Mouse (Mus musculus): ENCODE results near the gene Tpo. TPM values are rescaled to one million over a fixed set of nuclear protein-coding genes. Genes with fewer than 3 reads are reported as not detected.

Gene Tpo
- polyA plus RNA-seq, 1 experiment from 2014 or later, result not detected

GRCm38 (mm10) chr12:30062118-30062505 lies 70.3 kb downstream of the Tpo start:
- Histone ChIP-seq H3K27me3 (no peaks in the 10 kb centered on the region), H3K4me3 (no peak overlapping the region), H3K4me1 (replicated peaks) (no peaks in the 10 kb centered on the region), H3K9me3 (no peaks in the 10 kb centered on the region), H3K36me3 (no peaks in the 10 kb centered on the region), H3K4me2 (no peak overlapping the region), H3K9ac (no peak overlapping the region), H3K27ac (no peak overlapping the region)
- ATAC-seq (ENCODE audit: low FRiP score), result no peak
- 34% methylated on average over 6 of the region's 6 CpGs for WGBS

GRCm38 (mm10) chr12:30061503-30062117 lies 70.8 kb downstream of the Tpo start:
- Histone ChIP-seq H3K27ac (no peak overlapping the region), H3K4me1 (replicated peaks) (no peaks in the 10 kb centered on the region), H3K9ac (no peak overlapping the region), H3K27me3 (no peaks in the 10 kb centered on the region), H3K4me3 (no peak overlapping the region), H3K9me3 (no peaks in the 10 kb centered on the region), H3K4me2 (no peak overlapping the region), H3K36me3 (no peaks in the 10 kb centered on the region)
- ATAC-seq (ENCODE audit: low FRiP score), result no peak
- 23% methylated on average over 1 of the region's 1 CpGs for WGBS

- no peak overlapping the region for H3K4me3 ChIP-seq
- WGBS, result 79% methylated on average over 6 of the region's 6 CpGs
- no peak for ATAC-seq (ENCODE audit: low FRiP score)
Measured at GRCm38 (mm10) chr12:30058044-30058443, 74.4 kb downstream of the Tpo start.

GRCm38 (mm10) chr12:30054761-30055540 lies 77.5 kb downstream of the Tpo start:
- no peaks in the 10 kb centered on the region for H3K36me3 ChIP-seq
- H3K9ac ChIP-seq, result no peak overlapping the region
- H3K4me2 ChIP-seq, result no peak overlapping the region
- ATAC-seq (ENCODE audit: low FRiP score), result no peak
- H3K4me3 ChIP-seq, result no peak overlapping the region
- WGBS, result 89% methylated on average over 11 of the region's 11 CpGs
- no peak overlapping the region for H3K27ac ChIP-seq
- H3K4me1 ChIP-seq (replicated peaks), result no peaks in the 10 kb centered on the region
- H3K9me3 ChIP-seq, result no peaks in the 10 kb centered on the region
- no peaks in the 10 kb centered on the region for H3K27me3 ChIP-seq

More at GRCm38 (mm10) chr12:30058044-30058443, 74.4 kb downstream of the Tpo start:
- H3K27ac ChIP-seq, result no peak overlapping the region
- H3K9me3 ChIP-seq, result no peaks in the 10 kb centered on the region
- H3K9ac ChIP-seq, result no peak overlapping the region
- no peaks in the 10 kb centered on the region for H3K27me3 ChIP-seq
- H3K36me3 ChIP-seq, result no peaks in the 10 kb centered on the region
- H3K4me2 ChIP-seq, result no peak overlapping the region
- no peaks in the 10 kb centered on the region for H3K4me1 ChIP-seq (replicated peaks)

- Histone ChIP-seq H3K36me3 (no peaks in the 10 kb centered on the region), H3K27ac (no peak overlapping the region), H3K27me3 (0 out of 2 replicates have a peak, but pooled peaks cover 3% of the 10 kb centered on the region), H3K9me3 (no peaks in the 10 kb centered on the region), H3K4me1 (replicated peaks) (no peaks in the 10 kb centered on the region), H3K4me3 (no peak overlapping the region), H3K9ac (no peak overlapping the region), H3K4me2 (no peak overlapping the region)
- WGBS, result 17% methylated on average over 4 of the region's 4 CpGs
- no peak for ATAC-seq (ENCODE audit: low FRiP score)
Measured at GRCm38 (mm10) chr12:30050235-30050634, 82.2 kb downstream of the Tpo start.

GRCm38 (mm10) chr12:30049818-30050217 lies 82.6 kb downstream of the Tpo start:
- H3K27ac ChIP-seq, result no peak overlapping the region
- 81% methylated on average over 9 of the region's 9 CpGs for WGBS

GRCm38 (mm10) chr12:30048848-30049247 lies 83.6 kb downstream of the Tpo start:
- no peaks in the 10 kb centered on the region for H3K9me3 ChIP-seq
- no peak overlapping the region for H3K4me2 ChIP-seq
- no peak; the same call in 1 of the 2 replicates for ATAC-seq (ENCODE audit: low FRiP score)
- no peaks in the 10 kb centered on the region for H3K4me1 ChIP-seq (replicated peaks)
- no peak overlapping the region for H3K27ac ChIP-seq
- H3K4me3 ChIP-seq, result no peak overlapping the region
- H3K9ac ChIP-seq, result no peak overlapping the region
- H3K27me3 ChIP-seq, result 0 out of 2 replicates have a peak, but pooled peaks cover 3% of the 10 kb centered on the region
- 91% methylated on average over 4 of the region's 6 CpGs for WGBS
- no peaks in the 10 kb centered on the region for H3K36me3 ChIP-seq

More at GRCm38 (mm10) chr12:30049818-30050217, 82.6 kb downstream of the Tpo start:
- no peak overlapping the region for H3K4me3 ChIP-seq
- H3K9ac ChIP-seq, result no peak overlapping the region
- H3K36me3 ChIP-seq, result no peaks in the 10 kb centered on the region
- no peaks in the 10 kb centered on the region for H3K9me3 ChIP-seq
- 0 out of 2 replicates have a peak, but pooled peaks cover 3% of the 10 kb centered on the region for H3K27me3 ChIP-seq
- ATAC-seq (ENCODE audit: low FRiP score), result no peak
- no peak overlapping the region for H3K4me2 ChIP-seq
- H3K4me1 ChIP-seq (replicated peaks), result no peaks in the 10 kb centered on the region

- H3K9ac ChIP-seq, result no peak overlapping the region
- H3K27ac ChIP-seq, result no peak overlapping the region
- no peaks in the 10 kb centered on the region for H3K27me3 ChIP-seq
- no peaks in the 10 kb centered on the region for H3K9me3 ChIP-seq
- no peaks in the 10 kb centered on the region for H3K36me3 ChIP-seq
- H3K4me3 ChIP-seq, result no peak overlapping the region
- 25% methylated on average over 4 of the region's 4 CpGs for WGBS
- ATAC-seq (ENCODE audit: low FRiP score), result no peak
- H3K4me1 ChIP-seq (replicated peaks), result peaks cover 27% of the 10 kb centered on the region
- H3K4me2 ChIP-seq, result no peak overlapping the region
Measured at GRCm38 (mm10) chr12:30040150-30040549, 92.3 kb downstream of the Tpo start.

GRCm38 (mm10) chr12:30039565-30039964 lies 92.9 kb downstream of the Tpo start:
- Histone ChIP-seq H3K27me3 (no peaks in the 10 kb centered on the region), H3K9me3 (no peaks in the 10 kb centered on the region), H3K36me3 (no peaks in the 10 kb centered on the region), H3K27ac (no peak overlapping the region), H3K9ac (no peak overlapping the region), H3K4me1 (replicated peaks) (peaks cover 27% of the 10 kb centered on the region), H3K4me3 (no peak overlapping the region), H3K4me2 (no peak overlapping the region)
- ATAC-seq (ENCODE audit: low FRiP score), result no peak
- WGBS, result 51% methylated on average over 4 of the region's 4 CpGs

- Histone ChIP-seq H3K36me3 (no peaks in the 10 kb centered on the region), H3K9ac (no peak overlapping the region), H3K4me3 (no peak overlapping the region), H3K4me2 (no peak overlapping the region), H3K4me1 (replicated peaks) (peaks cover 27% of the 10 kb centered on the region), H3K27ac (peak overlapping the region; percentile 70), H3K27me3 (no peaks in the 10 kb centered on the region), H3K9me3 (no peaks in the 10 kb centered on the region)
- ATAC-seq (ENCODE audit: low FRiP score), result peak; percentile 88
- 31% methylated on average over 4 of the region's 4 CpGs for WGBS
Measured at GRCm38 (mm10) chr12:30036569-30037055, 95.8 kb downstream of the Tpo start.

GRCm38 (mm10) chr12:30035841-30036568 lies 96.4 kb downstream of the Tpo start:
- H3K4me1 ChIP-seq (replicated peaks), result peaks cover 27% of the 10 kb centered on the region
- H3K4me2 ChIP-seq, result no peak overlapping the region
- H3K4me3 ChIP-seq, result no peak overlapping the region
- no peak overlapping the region for H3K9ac ChIP-seq
- no peaks in the 10 kb centered on the region for H3K36me3 ChIP-seq
- no peaks in the 10 kb centered on the region for H3K9me3 ChIP-seq
- no peaks in the 10 kb centered on the region for H3K27me3 ChIP-seq
- ATAC-seq (ENCODE audit: low FRiP score), result no peak
- H3K27ac ChIP-seq, result peak overlapping the region; percentile 70

- Histone ChIP-seq H3K27me3 (no peaks in the 10 kb centered on the region), H3K4me3 (no peak overlapping the region), H3K36me3 (no peaks in the 10 kb centered on the region), H3K27ac (peak overlapping the region; percentile 70; the same call in 1 of the 2 replicates), H3K9ac (no peak overlapping the region), H3K4me1 (replicated peaks) (peaks cover 27% of the 10 kb centered on the region), H3K4me2 (no peak overlapping the region), H3K9me3 (no peaks in the 10 kb centered on the region)
- 25% methylated on average over 1 of the region's 1 CpGs for WGBS
- ATAC-seq (ENCODE audit: low FRiP score), result no peak
Measured at GRCm38 (mm10) chr12:30035406-30035805, 97.0 kb downstream of the Tpo start.

Data from hindbrain, embryonic 13.5 days (tissue).